20 mouse cellular contexts compared by ENCODE assay signal in genomic region chr1:80730582-80730981, GRCm38 (mm10). TPM values are rescaled to one million over a fixed set of nuclear protein-coding genes. Genes with fewer than 3 reads are reported as not detected.
DNase-seq lines count a peak whose midpoint lies in the region; ATAC-seq and TF ChIP-seq lines count a peak whose summit lies in the region.
"Had no signal": no experiment of that assay in that cellular context is flagged by ENCODE, and none has a peak within 500 bp of the region (broad histone marks: within the 10 kb centered on the region; RNA-seq: fewer than 3 reads in every experiment).

No protein-coding gene starts in this region.

- TF ChIP-seq CTCF in CH12.LX (conservative IDR thresholded peaks at IDR 0.05 in 1 of 2, IDR thresholded peaks at IDR 0.05 in 1 of 2; ENCODE audit: low read depth in 2 of 2, low read length in 2 of 2): no peak

- H3K4me2 ChIP-seq in CH12.LX (ENCODE audit: insufficient read depth, low read depth, poor library complexity, severe bottlenecking): peak overlapping the region; percentile 87
- H3K4me2 ChIP-seq: heart, embryonic 13.5 days; midbrain, embryonic 15.5 days had no signal

- H3K9me3 ChIP-seq in CH12.LX (replicated peaks; ENCODE audit: low read length): no peaks in the 10 kb centered on the region
- H3K9me3 ChIP-seq: heart, embryonic 13.5 days; limb, embryonic 10.5 days; megakaryocyte, embryonic 14.5 days; midbrain, embryonic 15.5 days had no signal

- no peak for TF ChIP-seq EP300 in CH12.LX (IDR thresholded peaks at IDR 0.05; ENCODE audit: low read length)

- peaks cover 11 to 57% of the 10 kb centered on the region in 2 experiments for H3K4me1 ChIP-seq in CH12.LX (ENCODE audit: control insufficient read depth in 1 of 2, insufficient read depth in 2 of 2)
- H3K4me1 ChIP-seq: heart, embryonic 13.5 days; limb, embryonic 10.5 days; megakaryocyte, embryonic 14.5 days; midbrain, embryonic 15.5 days had no signal

- peak; percentile 69 for DNase-seq in CD4-positive helper T cell, adult 2 months (ENCODE audit: low read depth, low spot score)
- no peak for DNase-seq in CH12.LX (ENCODE audit: extremely low read depth)
- DNase-seq in naive thymus-derived CD4-positive, alpha-beta T cell, adult 2 months (ENCODE audit: low read depth): peak; percentile 73
- DNase-seq in spleen, adult 12 weeks (ENCODE audit: low spot score): no peak
- no peak for DNase-seq in yolk sac, embryonic 10.5 days (ENCODE audit: low spot score)
- DNase-seq in heart, adult 8-10 months (ENCODE audit: low spot score): no peak
- DNase-seq: cerebellum, adult 8-10 months; gastrocnemius, adult 2 months; kidney, postnatal 4 days; layer of hippocampus, adult 9-11 months; liver, postnatal 0 days; lung, postnatal 10 days; right cerebral cortex, adult 18-20 months had no signal

- TF ChIP-seq RAD21 in CH12.LX (IDR thresholded peaks at IDR 0.05; ENCODE audit: low read depth, low read length): no peak

- H3K9ac ChIP-seq in CH12.LX (ENCODE audit: insufficient read depth, low read depth): peak overlapping the region; percentile 25
- H3K9ac ChIP-seq: heart, embryonic 13.5 days; liver, postnatal 0 days; midbrain, embryonic 15.5 days had no signal

- H3K36me3 ChIP-seq in CH12.LX (replicated peaks in 1 of 2; ENCODE audit: control insufficient read depth in 1 of 2, insufficient read depth in 1 of 2, low read length in 1 of 2): peaks cover 6 to 31% of the 10 kb centered on the region in 2 experiments
- H3K36me3 ChIP-seq: heart, embryonic 13.5 days; limb, embryonic 10.5 days; midbrain, embryonic 15.5 days had no signal

- dilution Hi-C loops in CH12.LX (cut with MboI; ENCODE audit: extremely low pct_ligation_motif_present, extremely low pct_unique_long_range_greater_than_20kb, low sequenced_read_pairs): no loop called here

- in situ Hi-C loops in CH12.LX (cut with MboI; ENCODE audit: low pct_ligation_motif_present, low pct_unique_long_range_greater_than_20kb, low sequenced_read_pairs): no loop called here

- peak; percentile 60; the same call in 1 of the 2 replicates for ATAC-seq in granulocyte monocyte progenitor cell, adult 5-6 weeks (replicated peaks; ENCODE audit: poor library complexity, severe bottlenecking)
- ATAC-seq: hindbrain, embryonic 16.5 days; liver, postnatal 0 days; midbrain, embryonic 15.5 days had no signal

- H3K4me3 ChIP-seq in CH12.LX (replicated peaks in 1 of 3; ENCODE audit: low read depth in 2 of 3, low read length in 2 of 3, poor library complexity in 1 of 3): no peak overlapping the region
- H3K4me3 ChIP-seq: gastrocnemius, adult 2 months; heart, embryonic 13.5 days; left cerebral cortex, adult 2 months; limb, embryonic 10.5 days; megakaryocyte, embryonic 14.5 days; midbrain, embryonic 15.5 days had no signal

- peak; percentile 35; the same call in 1 of the 2 replicates for TF ChIP-seq POLR2A in CH12.LX (IDR thresholded peaks at IDR 0.05; ENCODE audit: low read depth, low read length)

- peak overlapping the region; percentile 86 for H3K27ac ChIP-seq in CH12.LX (ENCODE audit: insufficient read depth, low read depth)
- H3K27ac ChIP-seq: gastrocnemius, adult 2 months; heart, embryonic 13.5 days; left cerebral cortex, adult 2 months; limb, embryonic 10.5 days; midbrain, embryonic 15.5 days had no signal

- peaks cover 20% of the 10 kb centered on the region for H3K79me2 ChIP-seq in CH12.LX (replicated peaks; ENCODE audit: control insufficient read depth, extremely low read depth, insufficient read depth, poor library complexity, severe bottlenecking)

- H3K27me3 ChIP-seq in CH12.LX (replicated peaks): no peaks in the 10 kb centered on the region
- H3K27me3 ChIP-seq: heart, embryonic 13.5 days; megakaryocyte, embryonic 14.5 days; midbrain, embryonic 15.5 days had no signal

TF ChIP-seq in CH12.LX, 34 proteins besides CTCF, POLR2A, EP300 and RAD21:
- TF ChIP-seq TBP (conservative IDR thresholded peaks at IDR 0.05; ENCODE audit: low read depth, low read length) (peak; percentile 52; the same call in 1 of the 2 replicates), MXI1 (IDR thresholded peaks at IDR 0.05; ENCODE audit: low read depth, low read length) (no peak)
TF ChIP-seq in CH12.LX: peak in this region for 1.

RNA-seq across cellular contexts. Expression of gene Dock10, which starts 27.7 kb away (rescaled TPM):
- total RNA-seq in CH12.LX (2012; rRNA removed): 41.4 and 44.7 TPM in 2 replicates
- total RNA-seq in CH12.LX (2014; rRNA removed): 62.2 and 74.4 TPM in 2 replicates
- 66.2 and 77.2 TPM in 2 replicates for polyA plus RNA-seq in CH12.LX (2012; ENCODE audit: insufficient read length, low read depth)
- total RNA-seq in granulocyte monocyte progenitor cell, adult 5-6 weeks (2014; fragmentation: Nextera tagmentation): 149 TPM in 2 replicates
- 117 and 126 TPM in 2 replicates for total RNA-seq in granulocyte monocyte progenitor cell, adult 5-6 weeks (2017)
- total RNA-seq in heart, adult 8-10 months (2022): 1 to 10 TPM; 3.5 to 4.8 (median 4.3) TPM

Comparison
In these comparisons a context has a peak if more than half of its experiments do, and no peak if none do; other contexts are left out.
1. DNase-seq: peak in CD4-positive helper T cell, adult 2 months (single experiment) and naive thymus-derived CD4-positive, alpha-beta T cell, adult 2 months (single experiment); none in CH12.LX (single experiment), spleen, adult 12 weeks (single experiment), yolk sac, embryonic 10.5 days (single experiment) and heart, adult 8-10 months (single experiment).
2. RNA of gene Dock10, which starts 27.7 kb away (total RNA-seq): 117 to 149 TPM in granulocyte monocyte progenitor cell, adult 5-6 weeks and 41.4 to 74.4 TPM in CH12.LX; 3.5 to 4.8 TPM in heart, adult 8-10 months; every median in the first group is over 4 times any median in the second.